Mouse (Mus musculus) embryonic fibroblast, embryonic 13.5 days (primary cell): ENCODE results near the gene Il3.

Experiments
- CTCF ChIP-seq: IDR thresholded peaks from 2 replicates; pipeline ENCODE4 v1.5.1; 2011; ENCODE audit warnings: mild to moderate bottlenecking, control low read depth, low read length, moderate library complexity, borderline replicate concordance; ENCODE audit not compliant: insufficient read depth
- POLR2A ChIP-seq: IDR thresholded peaks from 2 replicates; pipeline ENCODE4 v1.6.1; 2011; ENCODE audit warnings: low read depth, mild to moderate bottlenecking, control low read depth, low read length, moderate library complexity

GRCm38 (mm10) chr11:54307139-54307816 lies 40.2 kb upstream of the Il3 start:
- TF ChIP-seq CTCF (peak; percentile 69), POLR2A (no peak)
